Mouse (Mus musculus) midbrain, postnatal 0 days (tissue): ENCODE measurements around the gene Lrpprc. TPM values are rescaled to one million over a fixed set of nuclear protein-coding genes. Genes with fewer than 3 reads are reported as not detected.

Experiments
- ATAC-seq: fragments of 200-750 bp; cut with Nextera tagmentation; 2 replicates; pipeline ENCODE4 v1.8.0; 2017; ENCODE audit warnings: moderate number of reproducible peaks, mild to moderate bottlenecking, moderate TSS enrichment, moderate library complexity; ENCODE audit not compliant: low FRiP score
- DNase-seq: peaks from one replicate; pipeline ENCODE4 v3.0.0-alpha.2; 2015; ENCODE audit warnings: low spot score
- H3K27ac ChIP-seq: fragments of 300-500 bp; sonication (generic); 2 replicates; pipeline ENCODE4 v1.5.1; 2014; ENCODE audit warnings: low read depth, mild to moderate bottlenecking, low read length, mixed read lengths
- H3K27me3 ChIP-seq: fragments of 300-500 bp; sonication (generic); 2 replicates; pipeline ENCODE4 v1.6.1; 2014; ENCODE audit warnings: low read length, control low read depth, mixed read lengths; ENCODE audit not compliant: insufficient read depth
- H3K36me3 ChIP-seq: fragments of 300-500 bp; sonication (generic); 2 replicates; pipeline ENCODE4 v1.6.1; 2014; ENCODE audit warnings: low read length, control low read depth, mixed read lengths; ENCODE audit not compliant: insufficient read depth
- H3K4me1 ChIP-seq: fragments of 300-500 bp; sonication (generic); 2 replicates; pipeline ENCODE4 v1.6.1; 2014; ENCODE audit warnings: mild to moderate bottlenecking, control low read depth, antibody characterized with exemption, low read length, mixed read lengths; ENCODE audit not compliant: insufficient read depth
- H3K4me2 ChIP-seq: fragments of 300-500 bp; sonication (generic); 2 replicates; pipeline ENCODE4 v1.6.1; 2014; ENCODE audit warnings: low read depth, mild to moderate bottlenecking, low read length, mixed read lengths; ENCODE audit not compliant: poor library complexity, severe bottlenecking
- H3K4me3 ChIP-seq: fragments of 300-500 bp; sonication (generic); 2 replicates; pipeline ENCODE4 v1.5.1; 2014; ENCODE audit warnings: low read depth, mild to moderate bottlenecking, low read length, moderate library complexity
- H3K9ac ChIP-seq: fragments of 300-500 bp; sonication (generic); replicated peaks from 2 replicates; pipeline ENCODE4 v1.6.1; 2014; ENCODE audit warnings: mild to moderate bottlenecking, low read length, moderate library complexity, mixed read lengths; ENCODE audit not compliant: poor library complexity, severe bottlenecking
- H3K9me3 ChIP-seq: fragments of 300-500 bp; sonication (generic); 2 replicates; pipeline ENCODE4 v1.6.1; 2016; ENCODE audit warnings: low read length, control low read depth
- CTCF ChIP-seq: IDR thresholded peaks from 2 replicates; pipeline ENCODE4 v1.5.1; 2016; ENCODE audit warnings: antibody characterized with exemption, mild to moderate bottlenecking
- WGBS: fragments of 180-500 bp; shearing (Covaris S2); extraction: QIAGEN DNeasy Blood & Tissue Kit; methylation state at CpG from one replicate; pipeline ENCODE4 v1.1.7; 2014; 5-methylcytosine and 5-hydroxymethylcytosine counted together
- polyA plus RNA-seq: library from polyadenylated mRNA; unstranded; fragments of >200 nt; fragmentation: Nextera tagmentation; extraction: Ambion mirVana; gene quantifications from 2 replicates; pipeline ENCODE4 v1.2.1, GENCODE M21; 2015
- total RNA-seq: library from RNA; depleted of rRNA; stranded (reverse); fragments of >200 nt; gene quantifications from 2 replicates; pipeline ENCODE4 v1.2.3, GENCODE M21; 2014

Lrpprc gene
- total and polyA plus RNA-seq, 2 experiments from 2014 or later: 41.3 to 53.5 TPM

GRCm38 (mm10) chr17:84758374-84758773 is 32.2 kb downstream of the Lrpprc start:
- ATAC-seq: no peak
- Histone ChIP-seq H3K9ac (no peak overlapping the region), H3K36me3 (peaks cover 12% of the 10 kb centered on the region), H3K27me3 (no peaks in the 10 kb centered on the region), H3K4me1 (no peaks in the 10 kb centered on the region), H3K27ac (no peak overlapping the region), H3K9me3 (no peaks in the 10 kb centered on the region), H3K4me2 (no peak overlapping the region), H3K4me3 (no peak overlapping the region)
- 20% methylated on average over 10 of the region's 10 CpGs for WGBS
- DNase-seq: no peak
- TF ChIP-seq CTCF: no peak

GRCm38 (mm10) chr17:84756090-84756489 is 34.5 kb downstream of the Lrpprc start:
- Histone ChIP-seq H3K4me3 (no peak overlapping the region), H3K27me3 (no peaks in the 10 kb centered on the region), H3K4me2 (no peak overlapping the region), H3K27ac (no peak overlapping the region), H3K9me3 (no peaks in the 10 kb centered on the region), H3K9ac (no peak overlapping the region), H3K4me1 (no peaks in the 10 kb centered on the region), H3K36me3 (peaks cover 9% of the 10 kb centered on the region)
- ATAC-seq (no peak), DNase-seq (peak; percentile 40)
- 56% methylated on average over 2 of the region's 2 CpGs for WGBS
- TF ChIP-seq CTCF: peak; percentile 65

- Histone ChIP-seq H3K4me2 (no peak overlapping the region), H3K9me3 (no peaks in the 10 kb centered on the region), H3K36me3 (peaks cover 6% of the 10 kb centered on the region; the same call in 1 of the 2 replicates), H3K9ac (no peak overlapping the region), H3K27me3 (no peaks in the 10 kb centered on the region), H3K4me3 (no peak overlapping the region), H3K27ac (no peak overlapping the region), H3K4me1 (no peaks in the 10 kb centered on the region)
- 63% methylated on average over 5 of the region's 5 CpGs for WGBS
- no peak for ATAC-seq
- no peak for DNase-seq
- TF ChIP-seq CTCF: no peak
Observed at GRCm38 (mm10) chr17:84753489-84753888, 37.1 kb downstream of the Lrpprc start.

GRCm38 (mm10) chr17:84752286-84752685 is 38.3 kb downstream of the Lrpprc start:
- no peak overlapping the region for H3K4me2 ChIP-seq
- WGBS: 67% methylated on average over 2 of the region's 2 CpGs
- ATAC-seq (no peak), DNase-seq (no peak)
- no peak overlapping the region for H3K4me3 ChIP-seq
- H3K27me3 ChIP-seq: no peaks in the 10 kb centered on the region
- H3K9ac ChIP-seq: no peak overlapping the region
- no peak overlapping the region for H3K27ac ChIP-seq
- no peaks in the 10 kb centered on the region for H3K9me3 ChIP-seq
- TF ChIP-seq CTCF: no peak
- no peaks in the 10 kb centered on the region for H3K4me1 ChIP-seq
- peaks cover 6% of the 10 kb centered on the region; the same call in 1 of the 2 replicates for H3K36me3 ChIP-seq

GRCm38 (mm10) chr17:84751630-84752191 is 38.9 kb downstream of the Lrpprc start:
- Histone ChIP-seq H3K9me3 (no peaks in the 10 kb centered on the region), H3K27ac (peak overlapping the region; percentile 43; the same call in 1 of the 2 replicates), H3K4me1 (no peaks in the 10 kb centered on the region), H3K4me2 (no peak overlapping the region), H3K36me3 (peaks cover 6% of the 10 kb centered on the region; the same call in 1 of the 2 replicates), H3K9ac (no peak overlapping the region), H3K27me3 (no peaks in the 10 kb centered on the region), H3K4me3 (no peak overlapping the region)
- DNase-seq: no peak
- no peak for TF ChIP-seq CTCF
- 32% methylated on average over 8 of the region's 8 CpGs for WGBS
- ATAC-seq: no peak

- TF ChIP-seq CTCF: no peak
- Histone ChIP-seq H3K27me3 (no peaks in the 10 kb centered on the region), H3K36me3 (peaks cover 6% of the 10 kb centered on the region; the same call in 1 of the 2 replicates), H3K4me1 (no peaks in the 10 kb centered on the region), H3K27ac (no peak overlapping the region), H3K9ac (no peak overlapping the region), H3K4me2 (no peak overlapping the region), H3K4me3 (no peak overlapping the region), H3K9me3 (no peaks in the 10 kb centered on the region)
- ATAC-seq (no peak), DNase-seq (no peak)
- WGBS: 52% methylated on average over 4 of the region's 4 CpGs
Observed at GRCm38 (mm10) chr17:84750130-84750529, 40.5 kb downstream of the Lrpprc start.
